Mouse (Mus musculus): ENCODE results near the gene Flii. TPM values are rescaled to one million over a fixed set of nuclear protein-coding genes. Genes with fewer than 3 reads are reported as not detected.

Gene Flii
- total RNA-seq, 1 experiment from 2014 or later: 249 TPM

GRCm38 (mm10) chr11:60698806-60699523, 28.1 kb downstream of the Flii start:
- no peak for ATAC-seq (ENCODE audit: extremely low read depth, insufficient number of reproducible peaks, low FRiP score, poor library complexity, severe bottlenecking)

GRCm38 (mm10) chr11:60697561-60697960, 29.5 kb downstream of the Flii start:
- ATAC-seq (ENCODE audit: extremely low read depth, insufficient number of reproducible peaks, low FRiP score, poor library complexity, severe bottlenecking): peak; percentile 62

DNA sequence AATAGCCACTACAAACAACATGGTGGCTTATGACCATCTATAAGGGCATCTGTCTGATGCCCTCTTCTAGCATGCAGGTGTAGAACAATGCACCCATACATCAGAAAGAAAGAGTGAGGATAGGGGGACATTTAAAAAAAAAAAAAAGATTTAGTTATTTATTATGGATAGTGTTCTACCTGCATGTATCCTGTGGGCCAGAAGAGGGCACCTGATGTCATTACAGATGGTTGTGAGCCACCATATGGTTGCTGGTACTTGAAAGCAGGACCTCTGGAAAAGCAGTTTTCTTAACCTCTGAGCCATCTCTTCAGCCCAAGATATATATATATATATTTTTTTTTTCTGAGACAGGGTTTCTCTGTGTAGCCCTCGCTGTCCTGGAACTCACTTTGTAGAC, 30.9 kb downstream of the Flii start:
- ATAC-seq (ENCODE audit: extremely low read depth, insufficient number of reproducible peaks, low FRiP score, poor library complexity, severe bottlenecking): no peak

Other genes with a start within 250 kb of the Flii start
- gene Alkbh5, start 190.9 kb downstream of the Flii start, total RNA-seq (2017): 38.1 and 40.3 TPM in 2 replicates
- 9.2 and 11.3 TPM in 2 replicates for gene Llgl1, start 27.5 kb downstream of the Flii start, total RNA-seq (2017)
- gene Mief2, start 1.1 kb upstream of the Flii start, total RNA-seq (2017): 12.8 and 15.2 TPM in 2 replicates
- 20.6 and 20.9 TPM in 2 replicates for gene Top3a, start 50.1 kb upstream of the Flii start, total RNA-seq (2017)
- gene Smcr8, start 50.3 kb upstream of the Flii start, total RNA-seq (2017): 29.6 and 31.2 TPM in 2 replicates
- gene Shmt1, start 84.5 kb upstream of the Flii start, total RNA-seq (2017): 0.93 and 2.1 TPM in 2 replicates
- 7.0 and 7.8 TPM in 2 replicates for gene Dhrs7b, start 103.4 kb upstream of the Flii start, total RNA-seq (2017)
- gene Tmem11, start 152.0 kb upstream of the Flii start, total RNA-seq (2017): 26.0 and 27.6 TPM in 2 replicates
- 6.4 and 6.5 TPM in 2 replicates for gene Natd1, start 187.5 kb upstream of the Flii start, total RNA-seq (2017)
- gene Map2k3, start 204.8 kb upstream of the Flii start, total RNA-seq (2017): 44.1 and 49.0 TPM in 2 replicates

All from neutrophil, adult 5-6 weeks (primary cell).